ENCODE assay signal across 14 mouse cellular contexts in the genomic region with DNA sequence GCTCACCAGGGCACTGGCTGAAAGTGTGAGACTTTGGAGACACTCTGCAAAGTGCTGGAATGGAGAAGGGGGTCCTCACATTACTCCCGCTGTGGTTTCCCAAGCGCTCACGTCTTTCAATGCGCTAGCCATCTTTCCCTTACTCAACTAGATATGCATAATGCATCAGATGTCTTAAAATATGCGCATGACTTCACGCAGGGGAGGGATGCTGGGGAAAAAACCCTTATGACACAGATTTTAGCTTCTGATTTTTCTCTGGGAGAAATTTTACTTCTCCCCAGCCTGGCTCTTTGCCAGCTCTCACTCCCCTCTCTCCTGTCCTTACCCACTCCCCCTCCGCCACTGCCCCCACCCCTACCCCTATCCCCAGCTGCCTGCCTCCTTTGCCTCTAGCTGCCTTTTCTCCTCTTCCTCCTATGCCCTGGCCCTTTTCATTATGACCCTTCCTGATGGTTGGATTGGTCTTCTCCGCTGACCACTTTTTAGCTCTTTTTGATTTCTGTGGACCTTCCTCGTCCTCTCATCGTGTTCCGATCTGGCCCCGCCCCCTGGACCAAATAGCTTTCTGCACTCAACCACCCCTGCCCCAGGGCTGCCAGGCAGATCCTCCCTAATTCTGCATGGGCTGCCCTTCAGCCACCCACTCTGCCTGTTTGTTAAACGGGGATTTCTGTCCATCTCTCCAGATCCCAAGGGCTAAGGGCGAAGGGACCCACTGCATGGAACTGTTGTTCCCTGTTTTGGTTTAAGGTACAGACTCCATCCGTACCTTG. TPM values are rescaled to one million over a fixed set of nuclear protein-coding genes. Genes with fewer than 3 reads are reported as not detected.
A peak's percentile ranks its signal among the peaks of the same experiment; 100 is the strongest.
DNase-seq lines count a peak whose midpoint lies in the region; ATAC-seq and TF ChIP-seq lines count a peak whose summit lies in the region.
"Had no signal": no experiment of that assay in that cellular context is flagged by ENCODE, and none has a peak within 500 bp of the region (broad histone marks: within the 10 kb centered on the region; RNA-seq: fewer than 3 reads in every experiment).

No protein-coding gene starts in this region.

- H3K9ac ChIP-seq in intestine, embryonic 16.5 days (ENCODE audit: low read depth, low read length): peak overlapping the region; percentile 26; the same call in 1 of the 2 replicates
- H3K9ac ChIP-seq in intestine, embryonic 15.5 days: no peak overlapping the region
- no peak overlapping the region; the same call in 1 of the 2 replicates for H3K9ac ChIP-seq in stomach, embryonic 16.5 days (ENCODE audit: low read length)
- no peak overlapping the region for H3K9ac ChIP-seq in stomach, postnatal 0 days (ENCODE audit: low read length)
- H3K9ac ChIP-seq in hindbrain, postnatal 0 days (replicated peaks; ENCODE audit: low read length): no peak overlapping the region
- H3K9ac ChIP-seq: embryonic facial prominence, embryonic 12.5 days had no signal

- H3K9me3 ChIP-seq in intestine, embryonic 16.5 days (ENCODE audit: control insufficient read depth, low read length): no peaks in the 10 kb centered on the region
- H3K9me3 ChIP-seq in intestine, embryonic 15.5 days: no peaks in the 10 kb centered on the region
- no peaks in the 10 kb centered on the region for H3K9me3 ChIP-seq in stomach, embryonic 16.5 days (replicated peaks; ENCODE audit: control insufficient read depth, low read length)
- no peaks in the 10 kb centered on the region for H3K9me3 ChIP-seq in stomach, postnatal 0 days (ENCODE audit: control insufficient read depth, low read length)
- H3K9me3 ChIP-seq in hindbrain, postnatal 0 days (ENCODE audit: low read length): no peaks in the 10 kb centered on the region
- H3K9me3 ChIP-seq: embryonic facial prominence, embryonic 12.5 days had no signal

- H3K4me3 ChIP-seq in intestine, embryonic 16.5 days (ENCODE audit: low read length): no peak overlapping the region
- no peak overlapping the region for H3K4me3 ChIP-seq in intestine, embryonic 15.5 days (replicated peaks)
- no peak overlapping the region for H3K4me3 ChIP-seq in stomach, embryonic 16.5 days (replicated peaks; ENCODE audit: low read length)
- H3K4me3 ChIP-seq in stomach, postnatal 0 days (ENCODE audit: low read depth, low read length): no peak overlapping the region
- H3K4me3 ChIP-seq in hindbrain, postnatal 0 days (ENCODE audit: low read length): no peak overlapping the region
- H3K4me3 ChIP-seq: embryonic facial prominence, embryonic 12.5 days had no signal

- TF ChIP-seq EP300 in stomach, postnatal 0 days (optimal IDR thresholded peaks at IDR 0.05): no peak

- H3K27ac ChIP-seq in intestine, embryonic 16.5 days (ENCODE audit: low read length): no peak overlapping the region
- no peak overlapping the region for H3K27ac ChIP-seq in intestine, embryonic 15.5 days
- no peak overlapping the region for H3K27ac ChIP-seq in stomach, embryonic 16.5 days (ENCODE audit: low read length)
- H3K27ac ChIP-seq in stomach, postnatal 0 days (replicated peaks): no peak overlapping the region
- peak overlapping the region; percentile 18; the same call in 1 of the 2 replicates for H3K27ac ChIP-seq in hindbrain, postnatal 0 days
- H3K27ac ChIP-seq: embryonic facial prominence, embryonic 12.5 days had no signal

- no peak overlapping the region for H3K4me2 ChIP-seq in intestine, embryonic 16.5 days (ENCODE audit: low read depth, low read length)
- no peak overlapping the region for H3K4me2 ChIP-seq in intestine, embryonic 15.5 days (replicated peaks)
- H3K4me2 ChIP-seq in stomach, embryonic 16.5 days (ENCODE audit: low read depth, low read length): no peak overlapping the region
- H3K4me2 ChIP-seq in stomach, postnatal 0 days (replicated peaks; ENCODE audit: low read depth): no peak overlapping the region
- no peak overlapping the region for H3K4me2 ChIP-seq in hindbrain, postnatal 0 days (ENCODE audit: low read depth, low read length)
- H3K4me2 ChIP-seq: embryonic facial prominence, embryonic 12.5 days had no signal

- no peaks in the 10 kb centered on the region for H3K36me3 ChIP-seq in intestine, embryonic 16.5 days (ENCODE audit: control insufficient read depth, insufficient read depth, low read length)
- no peaks in the 10 kb centered on the region for H3K36me3 ChIP-seq in intestine, embryonic 15.5 days
- H3K36me3 ChIP-seq in stomach, embryonic 16.5 days (ENCODE audit: control insufficient read depth, insufficient read depth, low read length): no peaks in the 10 kb centered on the region
- H3K36me3 ChIP-seq in stomach, postnatal 0 days (ENCODE audit: control insufficient read depth, insufficient read depth, low read length): no peaks in the 10 kb centered on the region
- no peaks in the 10 kb centered on the region for H3K36me3 ChIP-seq in hindbrain, postnatal 0 days (ENCODE audit: insufficient read depth, low read length)
- H3K36me3 ChIP-seq: embryonic facial prominence, embryonic 12.5 days had no signal

- TF ChIP-seq CTCF in stomach, postnatal 0 days (IDR thresholded peaks at IDR 0.05; ENCODE audit: low read depth): no peak
- no peak for TF ChIP-seq CTCF in hindbrain, postnatal 0 days (IDR thresholded peaks at IDR 0.05; ENCODE audit: low read depth)

- peaks cover 3% of the 10 kb centered on the region; the same call in 1 of the 2 replicates for H3K4me1 ChIP-seq in intestine, embryonic 16.5 days (ENCODE audit: control insufficient read depth, insufficient read depth, low read length)
- peaks cover 4% of the 10 kb centered on the region for H3K4me1 ChIP-seq in intestine, embryonic 15.5 days (replicated peaks)
- H3K4me1 ChIP-seq in stomach, embryonic 16.5 days (ENCODE audit: control insufficient read depth, insufficient read depth, low read length): no peaks in the 10 kb centered on the region
- no peaks in the 10 kb centered on the region for H3K4me1 ChIP-seq in stomach, postnatal 0 days (replicated peaks; ENCODE audit: control insufficient read depth, insufficient read depth)
- peaks cover 7% of the 10 kb centered on the region; the same call in 1 of the 2 replicates for H3K4me1 ChIP-seq in hindbrain, postnatal 0 days (ENCODE audit: insufficient read depth, low read length)
- H3K4me1 ChIP-seq: embryonic facial prominence, embryonic 12.5 days had no signal

- ATAC-seq in intestine, embryonic 16.5 days: peak; percentile 11; the same call in 1 of the 2 replicates
- ATAC-seq in intestine, embryonic 15.5 days: no peak
- ATAC-seq in stomach, embryonic 16.5 days (ENCODE audit: insufficient read depth, low FRiP score): peak; percentile 38; the same call in 1 of the 2 replicates
- no peak for ATAC-seq in stomach, postnatal 0 days (ENCODE audit: low FRiP score, low TSS enrichment)
- ATAC-seq in hindbrain, postnatal 0 days: no peak

- no peak for DNase-seq in stomach, postnatal 0 days (ENCODE audit: low spot score)
- peak; percentile 18 for DNase-seq in hindbrain, postnatal 0 days (ENCODE audit: low spot score)
- peak; percentile 58 for DNase-seq in telencephalon, adult 2 months (ENCODE audit: low read depth, low spot score)
- no peak for DNase-seq in embryo, embryonic 9.5 days (ENCODE audit: extremely low spot score)
- DNase-seq in thymus, postnatal 14 days: no peak

- no peaks in the 10 kb centered on the region for H3K27me3 ChIP-seq in intestine, embryonic 16.5 days (replicated peaks; ENCODE audit: control insufficient read depth, insufficient read depth, low read length)
- no peaks in the 10 kb centered on the region for H3K27me3 ChIP-seq in intestine, embryonic 15.5 days (replicated peaks)
- no peaks in the 10 kb centered on the region for H3K27me3 ChIP-seq in stomach, embryonic 16.5 days (ENCODE audit: control insufficient read depth, insufficient read depth, low read length)
- H3K27me3 ChIP-seq in stomach, postnatal 0 days (ENCODE audit: control insufficient read depth, insufficient read depth, low read length): no peaks in the 10 kb centered on the region
- H3K27me3 ChIP-seq in hindbrain, postnatal 0 days (ENCODE audit: insufficient read depth, low read length): no peaks in the 10 kb centered on the region

- WGBS in intestine, embryonic 16.5 days: 50% methylated on average over 15 of the region's 15 CpGs
- WGBS in intestine, embryonic 15.5 days: 53% methylated on average over 15 of the region's 15 CpGs
- 46% methylated on average over 15 of the region's 15 CpGs for WGBS in stomach, embryonic 16.5 days
- 50% methylated on average over 15 of the region's 15 CpGs for WGBS in stomach, postnatal 0 days
- WGBS in hindbrain, postnatal 0 days: 31% methylated on average over 15 of the region's 15 CpGs

RNA-seq across cellular contexts. Expression of gene Camk2n1, which starts 6.1 kb away (rescaled TPM):
- polyA plus RNA-seq in intestine, embryonic 16.5 days (2015; fragmentation: Nextera tagmentation; extraction: Ambion mirVana): 3.5 and 3.6 TPM in 2 replicates
- polyA plus RNA-seq in intestine, embryonic 15.5 days (2015; fragmentation: Nextera tagmentation; extraction: Ambion mirVana): 4.8 and 5.5 TPM in 2 replicates
- 2.8 and 3.2 TPM in 2 replicates for polyA plus RNA-seq in stomach, embryonic 16.5 days (2015; fragmentation: Nextera tagmentation; extraction: Ambion mirVana)
- polyA plus RNA-seq in stomach, postnatal 0 days (2015; fragmentation: Nextera tagmentation; extraction: Ambion mirVana): 4.5 and 4.8 TPM in 2 replicates
- total RNA-seq in hindbrain, postnatal 0 days (2014; rRNA removed): 34.9 and 37.5 TPM in 2 replicates
- 29.5 and 33.5 TPM in 2 replicates for polyA plus RNA-seq in hindbrain, postnatal 0 days (2015; fragmentation: Nextera tagmentation; extraction: Ambion mirVana)

RNA-seq across cellular contexts. Expression of gene Mul1, which starts 13.5 kb away (rescaled TPM):
- polyA plus RNA-seq in intestine, embryonic 16.5 days (2015; fragmentation: Nextera tagmentation; extraction: Ambion mirVana): 32.7 and 35.3 TPM in 2 replicates
- polyA plus RNA-seq in intestine, embryonic 15.5 days (2015; fragmentation: Nextera tagmentation; extraction: Ambion mirVana): 24.9 and 25.7 TPM in 2 replicates
- 18.6 and 22.2 TPM in 2 replicates for polyA plus RNA-seq in stomach, embryonic 16.5 days (2015; fragmentation: Nextera tagmentation; extraction: Ambion mirVana)
- polyA plus RNA-seq in stomach, postnatal 0 days (2015; fragmentation: Nextera tagmentation; extraction: Ambion mirVana): 17.1 and 18.7 TPM in 2 replicates
- 36.2 and 39.1 TPM in 2 replicates for total RNA-seq in hindbrain, postnatal 0 days (2014; rRNA removed)
- 19.1 and 21.6 TPM in 2 replicates for polyA plus RNA-seq in hindbrain, postnatal 0 days (2015; fragmentation: Nextera tagmentation; extraction: Ambion mirVana)

RNA-seq across cellular contexts. Expression of gene Fam43b, which starts 51.7 kb away (rescaled TPM):
- polyA plus RNA-seq in intestine, embryonic 16.5 days (2015; fragmentation: Nextera tagmentation; extraction: Ambion mirVana): not detected in 2 replicates
- 0.05 TPM in 1 of 2 replicates, not detected in the other for polyA plus RNA-seq in intestine, embryonic 15.5 days (2015; fragmentation: Nextera tagmentation; extraction: Ambion mirVana)
- not detected in 2 replicates for polyA plus RNA-seq in stomach, embryonic 16.5 days (2015; fragmentation: Nextera tagmentation; extraction: Ambion mirVana)
- 0.07 TPM in 1 of 2 replicates, not detected in the other for polyA plus RNA-seq in stomach, postnatal 0 days (2015; fragmentation: Nextera tagmentation; extraction: Ambion mirVana)
- total RNA-seq in hindbrain, postnatal 0 days (2014; rRNA removed): 16.6 and 23.8 TPM in 2 replicates
- polyA plus RNA-seq in hindbrain, postnatal 0 days (2015; fragmentation: Nextera tagmentation; extraction: Ambion mirVana): 17.9 and 18.6 TPM in 2 replicates
- total RNA-seq: gastrocnemius, postnatal 36 days; heart, postnatal 4 days; liver, adult 2 months; megakaryocyte progenitor cell, adult 5-6 weeks had no signal
- polyA plus RNA-seq: liver, adult 2 months; thymus, adult 2 months had no signal

Comparison
In these comparisons a context has a peak if more than half of its experiments do, and no peak if none do; other contexts are left out.
1. ATAC-seq: peak in intestine, embryonic 16.5 days (single experiment) and stomach, embryonic 16.5 days (single experiment); none in intestine, embryonic 15.5 days (single experiment), stomach, postnatal 0 days (single experiment) and hindbrain, postnatal 0 days (single experiment).
2. DNase-seq: peak in hindbrain, postnatal 0 days (single experiment) and telencephalon, adult 2 months (single experiment); none in stomach, postnatal 0 days (single experiment), embryo, embryonic 9.5 days (single experiment) and thymus, postnatal 14 days (single experiment).
3. RNA of gene Fam43b, which starts 51.7 kb away (polyA plus RNA-seq): 17.9 to 18.6 TPM in hindbrain, postnatal 0 days; 0.05 TPM in intestine, embryonic 15.5 days, not detected in stomach, embryonic 16.5 days, not detected in intestine, embryonic 16.5 days and 0.07 TPM in stomach, postnatal 0 days; every median in the first group is over 10 times any median in the second.